Mouse (Mus musculus) lung, embryonic 14.5 days (tissue): ENCODE results near the gene Ift122. TPM values are rescaled to one million over a fixed set of nuclear protein-coding genes. Genes with fewer than 3 reads are reported as not detected.

ENCODE experiments used
- ATAC-seq: fragments of 200-750 bp; cut with Nextera tagmentation; 2 replicates; pipeline ENCODE4 v1.8.0; 2017; ENCODE audit warnings: mild to moderate bottlenecking, moderate TSS enrichment, moderate library complexity; ENCODE audit not compliant: insufficient read depth
- DNase-seq: peaks from one replicate; pipeline ENCODE4 v3.0.0-alpha.2; 2015
- H3K27ac ChIP-seq: fragments of 300-500 bp; sonication (generic); 2 replicates; pipeline ENCODE4 v1.5.1; 2014; ENCODE audit warnings: low read depth, mild to moderate bottlenecking, moderate library complexity
- H3K27me3 ChIP-seq: fragments of 300-500 bp; sonication (generic); 2 replicates; pipeline ENCODE4 v1.6.1; 2014; ENCODE audit warnings: low read length, control low read depth; ENCODE audit not compliant: insufficient read depth
- H3K36me3 ChIP-seq: fragments of 300-500 bp; sonication (generic); 2 replicates; pipeline ENCODE4 v1.6.1; 2014; ENCODE audit warnings: control low read depth; ENCODE audit not compliant: insufficient read depth
- H3K4me1 ChIP-seq: fragments of 300-500 bp; sonication (generic); 2 replicates; pipeline ENCODE4 v1.6.1; 2014; ENCODE audit warnings: antibody characterized with exemption, control low read depth; ENCODE audit not compliant: insufficient read depth
- H3K4me2 ChIP-seq: fragments of 300-500 bp; sonication (generic); 2 replicates; pipeline ENCODE4 v1.6.1; 2014; ENCODE audit warnings: mild to moderate bottlenecking
- H3K4me3 ChIP-seq: fragments of 300-500 bp; sonication (generic); 2 replicates; pipeline ENCODE4 v1.5.1; 2014; ENCODE audit warnings: low read depth, low read length
- H3K9ac ChIP-seq: fragments of 300-500 bp; sonication (generic); 2 replicates; pipeline ENCODE4 v1.6.1; 2014
- H3K9me3 ChIP-seq: fragments of 300-500 bp; sonication (generic); 2 replicates; pipeline ENCODE4 v1.6.1; 2016; ENCODE audit warnings: low read depth, low read length, control low read depth
- CTCF ChIP-seq: IDR thresholded peaks from 2 replicates; pipeline ENCODE4 v1.5.1; 2016; ENCODE audit warnings: antibody characterized with exemption, low read depth
- WGBS: fragments of 180-500 bp; shearing (Covaris S2); extraction: QIAGEN DNeasy Blood & Tissue Kit; methylation state at CpG from one replicate; pipeline ENCODE4 v1.1.7; 2014; 5-methylcytosine and 5-hydroxymethylcytosine counted together
- polyA plus RNA-seq: library from polyadenylated mRNA; unstranded; fragments of >200 nt; fragmentation: Nextera tagmentation; extraction: Ambion mirVana; gene quantifications from 2 replicates; pipeline ENCODE4 v1.2.1, GENCODE M21; 2014

The Ift122 gene
- polyA plus RNA-seq, 1 experiment from 2014 or later: 25.6 TPM

GRCm38 (mm10) chr6:115919876-115920275 lies 66.6 kb downstream of the Ift122 start:
- TF ChIP-seq CTCF: no peak
- 86% methylated on average over 5 of the region's 5 CpGs for WGBS
- Histone ChIP-seq H3K4me3 (no peak overlapping the region), H3K9ac (no peak overlapping the region), H3K36me3 (peaks cover 4% of the 10 kb centered on the region), H3K4me1 (peaks cover 6% of the 10 kb centered on the region), H3K27me3 (no peaks in the 10 kb centered on the region), H3K4me2 (no peak overlapping the region), H3K9me3 (no peaks in the 10 kb centered on the region), H3K27ac (no peak overlapping the region)
- no peak for DNase-seq
- ATAC-seq: no peak

GRCm38 (mm10) chr6:115924829-115925228 lies 71.6 kb downstream of the Ift122 start:
- 28% methylated on average over 6 of the region's 6 CpGs for WGBS
- ATAC-seq (peak; percentile 83), DNase-seq (peak; percentile 70)
- Histone ChIP-seq H3K27ac (no peak overlapping the region), H3K4me2 (no peak overlapping the region), H3K36me3 (no peaks in the 10 kb centered on the region; the same call in 1 of the 2 replicates), H3K27me3 (no peaks in the 10 kb centered on the region), H3K4me1 (peaks cover 9% of the 10 kb centered on the region), H3K9me3 (no peaks in the 10 kb centered on the region), H3K4me3 (no peak overlapping the region), H3K9ac (no peak overlapping the region)
- TF ChIP-seq CTCF: no peak

- DNase-seq (no peak), ATAC-seq (no peak)
- Histone ChIP-seq H3K36me3 (no peaks in the 10 kb centered on the region), H3K27me3 (no peaks in the 10 kb centered on the region), H3K4me1 (peaks cover 12% of the 10 kb centered on the region), H3K4me2 (no peak overlapping the region), H3K4me3 (no peak overlapping the region), H3K9ac (no peak overlapping the region), H3K9me3 (no peaks in the 10 kb centered on the region), H3K27ac (no peak overlapping the region)
- no peak for TF ChIP-seq CTCF
- 73% methylated on average over 10 of the region's 10 CpGs for WGBS
Observed at GRCm38 (mm10) chr6:115926416-115926815, 73.1 kb downstream of the Ift122 start.

GRCm38 (mm10) chr6:115927292-115928242 lies 74.3 kb downstream of the Ift122 start:
- no peak for ATAC-seq
- Histone ChIP-seq H3K36me3 (no peaks in the 10 kb centered on the region), H3K4me2 (no peak overlapping the region), H3K9ac (no peak overlapping the region), H3K4me1 (peaks cover 12% of the 10 kb centered on the region), H3K9me3 (no peaks in the 10 kb centered on the region), H3K27ac (no peak overlapping the region), H3K27me3 (no peaks in the 10 kb centered on the region), H3K4me3 (no peak overlapping the region)
- no peak for DNase-seq
- WGBS: 82% methylated on average over 10 of the region's 10 CpGs
- TF ChIP-seq CTCF: no peak

DNA sequence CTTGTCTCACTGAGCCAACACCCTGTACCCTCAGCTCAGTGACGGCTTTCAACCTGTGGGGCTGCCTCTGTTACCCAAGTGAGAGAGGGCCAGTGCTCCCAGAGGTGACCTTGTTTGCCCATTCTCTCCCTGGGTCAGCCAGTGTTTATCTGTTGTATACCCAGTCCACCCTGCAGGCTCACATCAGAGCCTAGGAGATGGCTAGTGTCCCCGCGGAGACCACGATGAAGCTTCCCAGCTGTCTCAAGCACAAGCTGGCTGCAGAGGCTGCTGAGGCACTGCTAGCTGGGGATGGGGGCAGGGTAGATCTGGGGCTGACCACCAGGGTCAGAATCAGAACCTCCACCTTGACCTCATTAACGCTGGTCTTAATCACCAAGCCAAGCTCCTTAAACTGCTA lies 76.7 kb downstream of the Ift122 start:
- no peak for TF ChIP-seq CTCF
- peaks cover 4% of the 10 kb centered on the region for H3K4me1 ChIP-seq
- H3K4me2 ChIP-seq: no peak overlapping the region
- H3K9ac ChIP-seq: no peak overlapping the region
- ATAC-seq (peak; percentile 59; the same call in 1 of the 2 replicates), DNase-seq (peak; percentile 57)
- H3K27me3 ChIP-seq: no peaks in the 10 kb centered on the region
- no peaks in the 10 kb centered on the region for H3K9me3 ChIP-seq
- WGBS: 28% methylated on average over 5 of the region's 5 CpGs
- H3K36me3 ChIP-seq: no peaks in the 10 kb centered on the region
- H3K27ac ChIP-seq: no peak overlapping the region
- no peak overlapping the region for H3K4me3 ChIP-seq

DNA sequence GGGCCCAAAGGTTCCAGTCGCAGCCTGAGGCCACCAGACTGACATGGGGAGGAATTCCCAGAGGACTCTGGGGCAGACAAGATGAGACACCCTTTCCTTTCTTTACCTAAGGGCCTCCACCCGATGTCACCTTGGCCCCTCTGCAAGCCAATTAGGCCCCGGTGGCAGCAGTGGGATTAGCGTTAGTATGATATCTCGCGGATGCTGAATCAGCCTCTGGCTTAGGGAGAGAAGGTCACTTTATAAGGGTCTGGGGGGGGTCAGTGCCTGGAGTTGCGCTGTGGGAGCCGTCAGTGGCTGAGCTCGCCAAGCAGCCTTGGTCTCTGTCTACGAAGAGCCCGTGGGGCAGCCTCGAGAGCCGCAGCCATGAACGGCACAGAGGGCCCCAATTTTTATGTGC lies 78.4 kb downstream of the Ift122 start, which contains the start of gene Rho:
Rho (plus strand) TSS at position 110 of the 400 bp plus-strand sequence.
- 87% methylated on average over 14 of the region's 14 CpGs for WGBS
- H3K9ac ChIP-seq: no peak within 1 kb of the TSS
- TF ChIP-seq CTCF: no peak
- H3K27ac ChIP-seq: no peak within 1 kb of the TSS
- ATAC-seq (no peak), DNase-seq (no peak)
- H3K4me3 ChIP-seq: no peak within 1 kb of the TSS
- H3K9me3 ChIP-seq: no peaks in the 10 kb centered on the region
- H3K4me2 ChIP-seq: no peak within 1 kb of the TSS
- H3K4me1 ChIP-seq: 0 out of 2 replicates have a peak, but pooled peaks cover 3% of the 10 kb centered on the region
- H3K36me3 ChIP-seq: no peaks in the 10 kb centered on the region
- no peaks in the 10 kb centered on the region for H3K27me3 ChIP-seq

DNA sequence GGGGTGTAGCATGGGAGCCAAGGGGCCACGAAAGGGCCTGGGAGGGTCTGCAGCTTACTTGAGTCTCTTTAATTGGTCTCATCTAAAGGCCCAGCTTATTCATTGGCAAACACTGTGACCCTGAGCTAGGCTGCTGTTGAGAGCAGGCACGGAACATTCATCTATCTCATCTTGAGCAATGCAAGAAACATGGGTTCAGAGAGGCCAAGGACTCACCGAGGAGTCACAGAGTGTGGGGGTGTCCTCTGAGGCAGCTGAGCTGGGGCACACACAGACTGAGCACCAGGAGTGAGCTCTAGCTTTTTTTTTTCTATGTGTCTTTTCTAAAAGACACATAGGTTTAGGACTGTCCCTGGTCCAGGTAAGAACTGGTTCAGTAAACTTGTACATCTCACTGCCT lies 79.1 kb downstream of the Ift122 start:
- no peak overlapping the region for H3K27ac ChIP-seq
- WGBS: 81% methylated on average over 3 of the region's 3 CpGs
- no peak overlapping the region for H3K4me3 ChIP-seq
- H3K4me1 ChIP-seq: 0 out of 2 replicates have a peak, but pooled peaks cover 3% of the 10 kb centered on the region
- DNase-seq (no peak), ATAC-seq (no peak)
- no peak overlapping the region for H3K9ac ChIP-seq
- no peaks in the 10 kb centered on the region for H3K27me3 ChIP-seq
- H3K4me2 ChIP-seq: no peak overlapping the region
- TF ChIP-seq CTCF: no peak
- H3K36me3 ChIP-seq: no peaks in the 10 kb centered on the region
- no peaks in the 10 kb centered on the region for H3K9me3 ChIP-seq
